Mouse (Mus musculus): ENCODE results near the gene Pde4d. TPM values are rescaled to one million over a fixed set of nuclear protein-coding genes. Genes with fewer than 3 reads are reported as not detected.
A peak's percentile ranks its signal among the peaks of the same experiment; 100 is the strongest.

Pde4d gene
- total RNA-seq, 1 experiment from 2014 or later = 8.3 TPM

GRCm38 (mm10) chr13:109474344-109474743 is 1024.6 kb downstream of the Pde4d start:
- ATAC-seq (ENCODE audit: extremely low read depth, insufficient number of reproducible peaks, low FRiP score, poor library complexity, severe bottlenecking) = no peak

GRCm38 (mm10) chr13:109481446-109481845 is 1031.7 kb downstream of the Pde4d start:
- ATAC-seq (ENCODE audit: extremely low read depth, insufficient number of reproducible peaks, low FRiP score, poor library complexity, severe bottlenecking) = no peak

GRCm38 (mm10) chr13:109486166-109486565 is 1036.4 kb downstream of the Pde4d start:
- ATAC-seq (ENCODE audit: extremely low read depth, insufficient number of reproducible peaks, low FRiP score, poor library complexity, severe bottlenecking) = no peak

GRCm38 (mm10) chr13:109487378-109487777 is 1037.6 kb downstream of the Pde4d start:
- no peak for ATAC-seq (ENCODE audit: extremely low read depth, insufficient number of reproducible peaks, low FRiP score, poor library complexity, severe bottlenecking)

DNA sequence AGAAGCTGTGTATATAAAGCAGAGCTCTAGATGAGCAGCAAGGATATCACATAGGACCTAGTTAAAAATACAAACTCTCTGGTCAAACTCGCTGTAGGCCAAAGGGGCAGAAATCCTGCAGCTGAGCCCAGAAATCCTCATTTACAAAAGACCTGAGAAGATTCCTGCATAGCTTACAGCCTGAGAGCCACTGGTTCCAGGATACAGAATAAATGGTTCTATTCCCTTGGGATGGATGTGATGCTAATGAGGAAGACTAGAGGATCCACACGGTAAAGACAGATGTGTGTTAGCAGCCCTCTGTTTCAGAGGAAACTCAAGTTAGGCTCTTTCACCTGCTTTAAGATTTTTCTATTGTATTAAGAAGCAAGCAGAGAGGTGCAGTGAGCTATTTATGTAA is 1041.1 kb downstream of the Pde4d start:
- ATAC-seq (ENCODE audit: extremely low read depth, insufficient number of reproducible peaks, low FRiP score, poor library complexity, severe bottlenecking) = no peak

DNA sequence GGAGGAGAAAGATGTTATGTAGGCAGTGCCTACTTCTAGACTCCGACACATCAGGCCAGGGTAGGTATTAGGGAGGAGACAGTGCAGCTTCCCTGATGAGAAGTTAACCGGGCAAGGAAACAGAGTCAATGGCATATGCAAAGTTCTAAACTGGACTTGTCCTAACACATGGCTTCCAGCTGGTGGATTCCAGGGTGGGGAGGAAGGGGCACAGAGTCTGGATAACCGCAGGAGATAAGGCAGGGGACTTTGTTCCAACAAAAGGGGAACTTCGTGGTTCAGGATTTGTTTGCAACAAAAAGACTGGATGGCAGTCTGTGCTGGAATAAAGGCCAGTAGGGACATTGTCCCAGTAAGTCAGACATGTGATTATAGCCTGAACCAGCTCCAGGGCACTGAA is 1042.1 kb downstream of the Pde4d start:
- ATAC-seq (ENCODE audit: extremely low read depth, insufficient number of reproducible peaks, low FRiP score, poor library complexity, severe bottlenecking) = no peak

GRCm38 (mm10) chr13:109500336-109500735 is 1050.6 kb downstream of the Pde4d start:
- no peak for ATAC-seq (ENCODE audit: extremely low read depth, insufficient number of reproducible peaks, low FRiP score, poor library complexity, severe bottlenecking)

DNA sequence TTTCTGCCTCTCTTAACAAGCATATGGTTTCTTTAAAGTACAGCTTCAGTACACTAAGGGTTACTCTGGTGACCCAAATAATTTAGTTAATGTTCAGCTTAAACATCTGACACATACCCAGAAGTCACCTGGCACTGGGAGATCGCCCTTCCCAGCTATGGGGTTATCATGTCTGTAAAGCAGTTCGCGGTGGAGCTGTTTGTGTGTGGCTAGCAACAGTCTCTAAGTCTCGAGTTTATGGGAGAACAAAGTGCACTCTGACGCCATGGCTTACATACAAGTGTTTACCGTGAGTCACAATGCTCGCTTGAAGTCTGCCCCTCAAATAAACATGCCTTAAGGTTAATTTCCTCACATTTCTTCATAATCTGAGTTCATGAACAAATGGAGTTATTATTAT is 1053.0 kb downstream of the Pde4d start:
- no peak for ATAC-seq (ENCODE audit: extremely low read depth, insufficient number of reproducible peaks, low FRiP score, poor library complexity, severe bottlenecking)

DNA sequence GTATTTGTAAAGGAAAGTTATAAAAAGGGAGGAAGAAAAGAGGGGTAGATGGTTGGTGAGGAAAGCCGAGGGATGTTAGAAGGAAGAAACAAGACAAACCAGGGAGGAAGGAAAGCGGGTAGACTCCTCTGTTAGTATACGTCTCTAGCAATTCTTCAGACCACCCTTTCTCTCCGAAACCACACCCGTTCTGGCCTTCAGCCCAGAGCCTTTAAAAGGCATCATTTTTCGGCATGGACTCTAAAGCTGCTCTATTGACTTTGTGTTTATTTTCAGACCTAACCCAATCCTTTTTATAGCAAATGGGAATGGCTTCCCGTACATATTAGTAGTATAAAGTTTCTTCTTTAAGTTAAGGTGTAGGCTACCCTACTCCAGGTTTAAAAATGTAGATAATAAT is 1057.0 kb downstream of the Pde4d start:
- no peak for ATAC-seq (ENCODE audit: extremely low read depth, insufficient number of reproducible peaks, low FRiP score, poor library complexity, severe bottlenecking)

- no peak for ATAC-seq (ENCODE audit: extremely low read depth, insufficient number of reproducible peaks, low FRiP score, poor library complexity, severe bottlenecking)
Observed at GRCm38 (mm10) chr13:109508472-109508871, 1058.7 kb downstream of the Pde4d start.

GRCm38 (mm10) chr13:109518194-109518593 is 1068.4 kb downstream of the Pde4d start:
- no peak for ATAC-seq (ENCODE audit: extremely low read depth, insufficient number of reproducible peaks, low FRiP score, poor library complexity, severe bottlenecking)

DNA sequence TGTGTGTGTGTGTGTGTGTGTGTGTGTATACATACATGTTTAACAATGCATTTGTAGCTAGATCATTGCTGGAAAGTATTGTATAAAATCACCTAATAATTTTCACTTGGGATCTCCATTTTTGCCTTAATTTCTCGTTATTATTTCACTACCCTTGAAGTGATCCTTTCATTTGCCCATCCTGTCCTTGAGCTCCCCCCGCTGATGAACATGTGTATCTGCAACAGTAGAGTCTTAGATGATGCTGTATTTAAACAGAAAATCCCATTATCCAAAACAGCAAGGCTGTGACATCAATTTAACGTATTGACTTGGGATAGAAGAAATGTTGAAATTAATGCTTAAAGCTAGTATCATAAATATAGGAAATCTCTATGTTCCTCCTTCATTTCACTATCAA is 1069.7 kb downstream of the Pde4d start:
- 0 out of 2 replicates have a peak, but pooled peaks have one; percentile 23 for ATAC-seq (ENCODE audit: extremely low read depth, insufficient number of reproducible peaks, low FRiP score, poor library complexity, severe bottlenecking)

- no peak for ATAC-seq (ENCODE audit: extremely low read depth, insufficient number of reproducible peaks, low FRiP score, poor library complexity, severe bottlenecking)
Observed at GRCm38 (mm10) chr13:109519966-109520646, 1070.4 kb downstream of the Pde4d start.

DNA sequence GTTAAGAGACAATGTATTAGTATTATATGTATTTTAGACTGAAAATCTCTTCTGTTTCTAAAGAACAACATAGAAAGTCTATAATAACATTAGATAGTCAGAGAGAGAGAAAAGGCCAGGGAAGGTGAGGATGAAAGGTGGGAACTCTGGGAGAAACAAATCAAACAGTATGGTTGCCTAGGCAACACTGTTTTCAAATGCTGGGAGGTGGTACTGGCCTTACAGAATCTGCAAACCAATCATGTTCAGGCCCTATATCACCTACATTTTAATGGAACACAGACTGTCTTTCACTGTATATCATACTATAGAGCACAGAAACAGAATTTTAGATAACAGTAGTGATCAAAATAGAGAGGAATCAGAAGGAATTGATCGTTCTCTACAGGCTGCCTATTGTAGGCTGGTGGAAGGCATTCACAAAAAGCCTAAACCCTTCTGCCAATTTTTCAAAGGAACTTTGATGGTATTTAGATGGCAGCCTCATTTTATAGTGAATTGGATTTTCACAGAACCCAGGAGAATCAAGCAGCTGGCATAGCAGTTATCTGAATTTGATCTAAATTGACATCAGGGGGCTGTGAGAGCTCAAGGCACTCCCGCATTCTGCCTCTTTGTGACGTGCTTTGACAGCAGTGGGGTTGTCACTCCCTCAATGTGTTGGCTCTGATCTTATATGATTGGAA is 1084.2 kb downstream of the Pde4d start:
- no peak for ATAC-seq (ENCODE audit: extremely low read depth, insufficient number of reproducible peaks, low FRiP score, poor library complexity, severe bottlenecking)

DNA sequence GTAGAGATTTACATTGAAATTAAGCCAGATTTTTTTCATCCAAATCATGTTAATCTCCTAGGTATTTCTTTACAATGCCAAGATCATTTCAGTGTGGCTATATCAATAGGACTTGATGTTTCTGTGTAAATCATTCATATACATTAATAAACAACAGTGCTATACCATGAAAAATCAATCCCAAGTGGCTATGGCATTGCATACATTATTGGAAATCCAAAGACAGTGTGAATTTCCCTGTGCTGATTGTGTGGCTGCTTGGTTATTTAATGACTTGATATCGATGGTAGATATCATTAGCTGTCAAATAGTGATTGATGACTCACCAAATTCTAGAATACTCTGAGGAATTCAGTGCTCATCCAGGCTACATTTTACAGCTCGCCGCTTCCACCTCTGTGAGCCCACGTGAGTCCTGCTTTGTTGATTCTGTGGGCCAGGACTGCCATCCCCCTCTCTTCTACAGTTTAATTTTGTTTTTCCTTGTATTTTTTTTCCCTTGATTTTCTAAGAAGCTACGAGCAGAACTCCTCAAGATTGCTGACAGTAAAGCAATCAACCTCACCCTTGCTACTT is 1085.0 kb downstream of the Pde4d start:
- no peak for ATAC-seq (ENCODE audit: extremely low read depth, insufficient number of reproducible peaks, low FRiP score, poor library complexity, severe bottlenecking)

DNA sequence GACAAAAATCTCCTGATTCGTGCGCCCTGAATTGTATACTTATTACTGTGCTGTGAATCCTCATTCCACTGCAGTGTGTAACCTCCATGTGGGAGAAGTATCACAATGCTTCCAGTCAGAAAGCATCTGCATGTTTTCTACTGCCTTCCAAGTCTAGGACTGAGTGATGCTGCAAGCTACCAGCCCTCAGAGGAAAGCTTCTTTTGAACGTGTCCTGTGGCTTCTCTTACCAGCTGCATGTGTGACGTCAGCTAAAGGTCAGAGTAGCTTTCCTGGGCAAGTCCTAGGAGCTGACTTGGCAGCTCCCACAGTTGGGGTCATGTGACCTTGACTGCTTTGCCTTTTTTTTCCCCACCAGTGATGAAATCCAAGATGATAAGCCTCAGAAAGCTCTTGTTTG is 1086.9 kb downstream of the Pde4d start:
- ATAC-seq (ENCODE audit: extremely low read depth, insufficient number of reproducible peaks, low FRiP score, poor library complexity, severe bottlenecking) = no peak

- ATAC-seq (ENCODE audit: extremely low read depth, insufficient number of reproducible peaks, low FRiP score, poor library complexity, severe bottlenecking) = no peak
Observed at GRCm38 (mm10) chr13:109539371-109539770, 1089.6 kb downstream of the Pde4d start.

DNA sequence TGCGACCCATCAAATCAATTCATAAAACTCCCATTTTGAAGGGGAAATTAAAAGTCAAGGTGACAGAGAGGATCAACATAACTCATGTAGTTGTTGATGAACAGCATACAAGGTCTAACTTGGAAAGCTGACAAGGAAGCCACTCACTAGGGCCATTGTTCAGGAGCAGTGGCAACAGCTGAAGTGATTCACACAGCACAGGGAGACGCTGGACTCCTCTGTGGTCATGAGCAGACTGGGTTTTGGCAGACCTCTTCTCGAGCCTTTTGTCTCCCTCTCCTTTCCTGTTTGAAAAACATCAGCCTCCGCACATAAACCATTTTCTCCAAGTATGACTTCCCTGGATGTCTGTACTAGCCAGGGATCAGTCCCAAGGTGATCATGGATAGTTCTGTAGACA is 1094.9 kb downstream of the Pde4d start:
- ATAC-seq (ENCODE audit: extremely low read depth, insufficient number of reproducible peaks, low FRiP score, poor library complexity, severe bottlenecking) = no peak

DNA sequence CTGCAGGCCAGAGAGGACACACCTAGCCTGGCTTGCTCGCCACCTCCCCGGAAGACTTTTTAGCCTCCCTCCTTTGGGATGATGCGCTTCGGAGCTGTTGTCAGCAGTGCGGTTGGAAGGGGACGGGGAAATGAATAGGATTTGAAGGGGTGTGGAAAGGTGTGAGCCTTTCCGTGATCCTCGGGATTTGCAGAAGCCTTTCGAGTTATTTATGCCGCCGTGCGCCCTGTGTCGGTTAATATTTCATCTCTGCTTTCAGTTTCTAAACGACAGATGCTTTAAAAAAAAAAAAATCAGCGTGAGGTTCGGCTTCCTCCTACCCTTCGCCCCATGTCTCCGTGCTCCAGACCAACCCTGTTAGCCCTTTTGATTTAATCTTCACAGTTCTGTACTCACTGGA is 1096.6 kb downstream of the Pde4d start:
- peak; percentile 23; the same call in 1 of the 2 replicates for ATAC-seq (ENCODE audit: extremely low read depth, insufficient number of reproducible peaks, low FRiP score, poor library complexity, severe bottlenecking)

DNA sequence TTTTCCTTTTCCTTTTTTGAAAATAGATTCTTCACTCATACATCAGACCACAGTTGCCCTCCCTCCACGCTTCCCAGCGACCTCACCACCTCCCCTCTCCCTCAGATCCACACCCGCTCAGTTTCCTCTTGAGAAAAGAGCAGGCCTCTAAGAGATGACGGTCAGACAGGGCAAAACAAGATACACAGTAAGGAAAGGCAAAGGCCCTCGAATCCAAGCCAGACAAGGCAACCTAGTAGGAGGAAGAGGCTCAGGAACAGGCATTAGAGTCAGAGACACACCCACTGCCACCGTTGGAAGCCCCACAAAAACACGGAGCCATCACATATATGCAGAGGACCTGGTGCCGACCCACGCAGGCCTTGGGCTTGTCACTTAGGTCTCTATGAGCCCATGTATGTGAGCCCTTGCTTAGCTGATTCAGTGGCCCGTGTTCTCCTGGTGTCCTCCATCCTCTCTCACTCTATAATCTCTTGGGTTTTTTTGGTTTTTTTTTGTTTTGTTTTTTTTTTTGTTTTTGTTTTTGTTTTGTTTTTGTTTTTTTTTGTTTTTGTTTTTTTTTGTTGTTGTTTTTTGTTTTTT is 1097.3 kb downstream of the Pde4d start:
- no peak for ATAC-seq (ENCODE audit: extremely low read depth, insufficient number of reproducible peaks, low FRiP score, poor library complexity, severe bottlenecking)
